Mouse (Mus musculus): ENCODE measurements around the gene Glrx5. TPM values are rescaled to one million over a fixed set of nuclear protein-coding genes. Genes with fewer than 3 reads are reported as not detected.

Gene Glrx5
- total and polyA plus RNA-seq, 2 experiments from 2014 or later: 43.1 to 199 TPM

GRCm38 (mm10) chr12:105049813-105050212, 17.3 kb downstream of the Glrx5 start:
- DNase-seq (ENCODE audit: low spot score): no peak
- Histone ChIP-seq H3K27me3 (ENCODE audit: insufficient read depth, low read length) (no peaks in the 10 kb centered on the region), H3K4me3 (ENCODE audit: low read length) (no peak overlapping the region), H3K4me1 (ENCODE audit: insufficient read depth, low read length) (no peaks in the 10 kb centered on the region), H3K9ac (replicated peaks; ENCODE audit: low read length) (no peak overlapping the region), H3K4me2 (ENCODE audit: low read depth, low read length) (no peak overlapping the region), H3K36me3 (ENCODE audit: insufficient read depth, low read length) (no peaks in the 10 kb centered on the region), H3K9me3 (ENCODE audit: low read length) (no peaks in the 10 kb centered on the region), H3K27ac (no peak overlapping the region)
- no peak for ATAC-seq
- whole genome bisulfite sequencing: 81% methylated on average over 12 of the region's 12 CpGs
- no peak for TF ChIP-seq CTCF (IDR thresholded peaks at IDR 0.05; ENCODE audit: low read depth)

GRCm38 (mm10) chr12:105050898-105051297, 18.4 kb downstream of the Glrx5 start:
- Histone ChIP-seq H3K4me3 (ENCODE audit: low read length) (no peak overlapping the region), H3K9me3 (ENCODE audit: low read length) (no peaks in the 10 kb centered on the region), H3K4me1 (ENCODE audit: insufficient read depth, low read length) (no peaks in the 10 kb centered on the region), H3K27ac (no peak overlapping the region), H3K27me3 (ENCODE audit: insufficient read depth, low read length) (no peaks in the 10 kb centered on the region), H3K36me3 (ENCODE audit: insufficient read depth, low read length) (no peaks in the 10 kb centered on the region), H3K9ac (replicated peaks; ENCODE audit: low read length) (no peak overlapping the region), H3K4me2 (ENCODE audit: low read depth, low read length) (no peak overlapping the region)
- TF ChIP-seq CTCF (IDR thresholded peaks at IDR 0.05; ENCODE audit: low read depth): peak; percentile 88
- DNase-seq (ENCODE audit: low spot score): peak; percentile 85
- ATAC-seq: peak; percentile 78
- 16% methylated on average over 4 of the region's 4 CpGs for WGBS

GRCm38 (mm10) chr12:105054041-105054440, 21.6 kb downstream of the Glrx5 start:
- Histone ChIP-seq H3K4me1 (ENCODE audit: insufficient read depth, low read length) (no peaks in the 10 kb centered on the region), H3K27ac (no peak overlapping the region), H3K9me3 (ENCODE audit: low read length) (no peaks in the 10 kb centered on the region), H3K27me3 (ENCODE audit: insufficient read depth, low read length) (no peaks in the 10 kb centered on the region), H3K9ac (replicated peaks; ENCODE audit: low read length) (no peak overlapping the region), H3K4me3 (ENCODE audit: low read length) (no peak overlapping the region), H3K4me2 (ENCODE audit: low read depth, low read length) (no peak overlapping the region), H3K36me3 (ENCODE audit: insufficient read depth, low read length) (no peaks in the 10 kb centered on the region)
- 94% methylated on average over 15 of the region's 15 CpGs for WGBS
- no peak for ATAC-seq
- DNase-seq (ENCODE audit: low spot score): no peak
- no peak for TF ChIP-seq CTCF (IDR thresholded peaks at IDR 0.05; ENCODE audit: low read depth)

GRCm38 (mm10) chr12:105055308-105055707, 22.8 kb downstream of the Glrx5 start:
- ATAC-seq (no peak), DNase-seq (ENCODE audit: low spot score) (no peak)
- H3K4me3 ChIP-seq (ENCODE audit: low read length): no peak overlapping the region
- TF ChIP-seq CTCF (IDR thresholded peaks at IDR 0.05; ENCODE audit: low read depth): no peak
- no peaks in the 10 kb centered on the region for H3K36me3 ChIP-seq (ENCODE audit: insufficient read depth, low read length)
- no peak overlapping the region for H3K4me2 ChIP-seq (ENCODE audit: low read depth, low read length)
- no peaks in the 10 kb centered on the region for H3K9me3 ChIP-seq (ENCODE audit: low read length)
- no peak overlapping the region for H3K27ac ChIP-seq
- H3K9ac ChIP-seq (replicated peaks; ENCODE audit: low read length): no peak overlapping the region
- no peaks in the 10 kb centered on the region for H3K27me3 ChIP-seq (ENCODE audit: insufficient read depth, low read length)
- H3K4me1 ChIP-seq (ENCODE audit: insufficient read depth, low read length): no peaks in the 10 kb centered on the region
- 82% methylated on average over 6 of the region's 6 CpGs for WGBS

GRCm38 (mm10) chr12:105060006-105060405, 27.5 kb downstream of the Glrx5 start:
- H3K27me3 ChIP-seq (ENCODE audit: insufficient read depth, low read length): no peaks in the 10 kb centered on the region
- H3K4me1 ChIP-seq (ENCODE audit: insufficient read depth, low read length): no peaks in the 10 kb centered on the region
- DNase-seq (ENCODE audit: low spot score) (peak; percentile 28), ATAC-seq (no peak)
- TF ChIP-seq CTCF (IDR thresholded peaks at IDR 0.05; ENCODE audit: low read depth): no peak
- no peak overlapping the region for H3K27ac ChIP-seq
- no peak overlapping the region for H3K4me2 ChIP-seq (ENCODE audit: low read depth, low read length)
- WGBS: 61% methylated on average over 2 of the region's 2 CpGs
- no peak overlapping the region for H3K4me3 ChIP-seq (ENCODE audit: low read length)
- H3K36me3 ChIP-seq (ENCODE audit: insufficient read depth, low read length): no peaks in the 10 kb centered on the region
- H3K9ac ChIP-seq (replicated peaks; ENCODE audit: low read length): no peak overlapping the region
- H3K9me3 ChIP-seq (ENCODE audit: low read length): no peaks in the 10 kb centered on the region

- ATAC-seq (peak; percentile 73), DNase-seq (ENCODE audit: low spot score) (peak; percentile 78)
- Histone ChIP-seq H3K4me2 (ENCODE audit: low read depth, low read length) (peak overlapping the region; percentile 17; the same call in 1 of the 2 replicates), H3K4me1 (ENCODE audit: insufficient read depth, low read length) (no peaks in the 10 kb centered on the region), H3K27me3 (ENCODE audit: insufficient read depth, low read length) (no peaks in the 10 kb centered on the region), H3K9me3 (ENCODE audit: low read length) (no peaks in the 10 kb centered on the region), H3K36me3 (ENCODE audit: insufficient read depth, low read length) (no peaks in the 10 kb centered on the region), H3K9ac (replicated peaks; ENCODE audit: low read length) (no peak overlapping the region), H3K27ac (peak overlapping the region; percentile 64; the same call in 1 of the 2 replicates), H3K4me3 (ENCODE audit: low read length) (no peak overlapping the region)
- WGBS: 41% methylated on average over 28 of the region's 28 CpGs
- peak; percentile 57 for TF ChIP-seq CTCF (IDR thresholded peaks at IDR 0.05; ENCODE audit: low read depth)
Observed at GRCm38 (mm10) chr12:105063201-105064134, 31.0 kb downstream of the Glrx5 start.

- ATAC-seq: no peak
- H3K9ac ChIP-seq (replicated peaks; ENCODE audit: low read length): no peak overlapping the region
- WGBS: 75% methylated on average over 4 of the region's 4 CpGs
- peak overlapping the region; percentile 16; the same call in 1 of the 2 replicates for H3K27ac ChIP-seq
- no peaks in the 10 kb centered on the region for H3K27me3 ChIP-seq (ENCODE audit: insufficient read depth, low read length)
- no peak for DNase-seq (ENCODE audit: low spot score)
- no peaks in the 10 kb centered on the region for H3K36me3 ChIP-seq (ENCODE audit: insufficient read depth, low read length)
- H3K4me1 ChIP-seq (ENCODE audit: insufficient read depth, low read length): no peaks in the 10 kb centered on the region
- no peak for TF ChIP-seq CTCF (IDR thresholded peaks at IDR 0.05; ENCODE audit: low read depth)
- H3K9me3 ChIP-seq (ENCODE audit: low read length): no peaks in the 10 kb centered on the region
- H3K4me3 ChIP-seq (ENCODE audit: low read length): no peak overlapping the region
- H3K4me2 ChIP-seq (ENCODE audit: low read depth, low read length): no peak overlapping the region
Observed at GRCm38 (mm10) chr12:105064168-105064567, 31.7 kb downstream of the Glrx5 start.

Data from hindbrain, postnatal 0 days (tissue).